Mouse (Mus musculus) mouse trophoblast stem cell (cell line): Measurements from ENCODE around the gene Cwf19l2.
"Not testable (repeated sequence)": the region's sequence is repeated elsewhere in the genome, so short reads cannot be mapped to it uniquely, and the experiment has no call there.

Experiments used
- in situ Hi-C, 2 experiments: fragments of 300-500 bp; cut with MseI, MboI; formaldehyde crosslinking; loops; 2 replicates in 1 of 2; 3 replicates in 1 of 2; pipeline ENCODE4 v1.15.1; 2025

Gene Cwf19l2

GRCm38 (mm10) chr9:3403251-3404208 is at the start of gene Cwf19l2:
TSS of gene Cwf19l2 (plus strand) at chr9:3403592.
- in situ Hi-C loops = no loop called here

GRCm38 (mm10) chr9:3376323-3376722 is 27.1 kb upstream of the Cwf19l2 start:
- in situ Hi-C loops = not testable (repeated sequence)

- in situ Hi-C loops = no loop called here
Measured at GRCm38 (mm10) chr9:3404372-3404771, 980 bp downstream of the Cwf19l2 start.

GRCm38 (mm10) chr9:3439555-3440300 is 36.3 kb downstream of the Cwf19l2 start:
- in situ Hi-C loops = not testable (repeated sequence)

- in situ Hi-C loops = no loop called here
Measured at GRCm38 (mm10) chr9:3471897-3472296, 68.5 kb downstream of the Cwf19l2 start.

- in situ Hi-C loops = no loop called here
Measured at GRCm38 (mm10) chr9:3518645-3519044, 115.3 kb downstream of the Cwf19l2 start.

- in situ Hi-C loops = no loop called here
Measured at GRCm38 (mm10) chr9:3519178-3519577, 115.8 kb downstream of the Cwf19l2 start.

- in situ Hi-C loops = no loop called here
Measured at GRCm38 (mm10) chr9:3521031-3521430, 117.6 kb downstream of the Cwf19l2 start.
